Mouse (Mus musculus) liver, postnatal 0 days (tissue): ENCODE results near the gene Gtpbp8. TPM values are rescaled to one million over a fixed set of nuclear protein-coding genes. Genes with fewer than 3 reads are reported as not detected.

Experiments
- ATAC-seq: fragments of 200-750 bp; cut with Nextera tagmentation; 2 replicates; pipeline ENCODE4 v1.8.0; 2017; ENCODE audit warnings: mild to moderate bottlenecking, moderate library complexity
- DNase-seq: peaks from one replicate; pipeline ENCODE4 v3.0.0-alpha.2; 2016
- H3K27ac ChIP-seq: fragments of 300-500 bp; sonication (generic); 2 replicates; pipeline ENCODE4 v1.5.1; 2014; ENCODE audit warnings: antibody characterized with exemption, moderate library complexity, mild to moderate bottlenecking, low read depth
- H3K27me3 ChIP-seq: fragments of 300-500 bp; sonication (generic); 2 replicates; pipeline ENCODE4 v1.6.1; 2014; ENCODE audit warnings: low read length, control low read depth, mixed read lengths; ENCODE audit not compliant: insufficient read depth
- H3K36me3 ChIP-seq: fragments of 300-500 bp; sonication (generic); replicated peaks from 2 replicates; pipeline ENCODE4 v1.6.1; 2014; ENCODE audit warnings: mild to moderate bottlenecking, control low read depth, low read length, moderate library complexity, mixed read lengths; ENCODE audit not compliant: insufficient read depth
- H3K4me1 ChIP-seq: fragments of 300-500 bp; sonication (generic); 2 replicates; pipeline ENCODE4 v1.6.1; 2014; ENCODE audit warnings: antibody characterized with exemption, mild to moderate bottlenecking, control low read depth; ENCODE audit not compliant: insufficient read depth
- H3K4me2 ChIP-seq: fragments of 300-500 bp; sonication (generic); 2 replicates; pipeline ENCODE4 v1.6.1; 2014; ENCODE audit warnings: low read depth, mild to moderate bottlenecking, low read length, moderate library complexity, mixed read lengths
- H3K4me3 ChIP-seq: fragments of 300-500 bp; sonication (generic); 2 replicates; pipeline ENCODE4 v1.5.1; 2014; ENCODE audit warnings: low read depth, low read length
- H3K9ac ChIP-seq: fragments of 300-500 bp; sonication (generic); replicated peaks from 2 replicates; pipeline ENCODE4 v1.6.1; 2014; ENCODE audit warnings: mild to moderate bottlenecking, moderate library complexity
- H3K9me3 ChIP-seq: fragments of 300-500 bp; sonication (generic); 2 replicates; pipeline ENCODE4 v1.6.1; 2016; ENCODE audit warnings: mild to moderate bottlenecking, control low read depth, low read length, mixed read lengths
- CTCF ChIP-seq: sonication (generic); IDR thresholded peaks from 2 replicates; pipeline ENCODE4 v1.5.1; 2016; ENCODE audit warnings: antibody characterized with exemption, low read depth
- EP300 ChIP-seq: IDR thresholded peaks from 2 replicates; pipeline ENCODE4 v1.6.1; 2016; ENCODE audit warnings: antibody characterized with exemption, low read depth, mild to moderate bottlenecking
- WGBS: fragments of 180-500 bp; shearing (Covaris S2); extraction: QIAGEN DNeasy Blood & Tissue Kit; methylation state at CpG from one replicate; pipeline ENCODE4 v1.1.7; 2014; ENCODE audit not compliant: insufficient replicate concordance; 5-methylcytosine and 5-hydroxymethylcytosine counted together
- polyA plus RNA-seq: library from polyadenylated mRNA; unstranded; fragments of >200 nt; fragmentation: Nextera tagmentation; extraction: Ambion mirVana; gene quantifications from 2 replicates; pipeline ENCODE4 v1.2.1, GENCODE M21; 2015

The Gtpbp8 gene
- 18.3 and 18.4 TPM in 2 replicates for polyA plus RNA-seq

- peak; percentile 85 for DNase-seq
- Histone ChIP-seq H3K27ac (peak within 1 kb of the TSS; percentile 95), H3K9ac (peak within 1 kb of the TSS; percentile 88), H3K9me3 (no peaks in the 10 kb centered on the region), H3K27me3 (no peaks in the 10 kb centered on the region), H3K4me3 (peak within 1 kb of the TSS; percentile 91), H3K4me2 (peak within 1 kb of the TSS; percentile 94), H3K4me1 (peaks cover 9% of the 10 kb centered on the region; the same call in 1 of the 2 replicates), H3K36me3 (peaks cover 9% of the 10 kb centered on the region)
- TF ChIP-seq EP300 (no peak), CTCF (no peak)
- peak; percentile 94 for ATAC-seq
- WGBS, result under 1% methylated on average over 47 of the region's 47 CpGs
Measured at GRCm38 (mm10) chr16:44745866-44746562, at the start of gene Gtpbp8. Gene Gtpbp8, minus strand, starts transcription at chr16:44746363.

GRCm38 (mm10) chr16:44794416-44794815 lies 48.3 kb upstream of the Gtpbp8 start:
- Histone ChIP-seq H3K27me3 (no peaks in the 10 kb centered on the region), H3K27ac (no peak overlapping the region), H3K4me3 (no peak overlapping the region), H3K9ac (no peak overlapping the region), H3K9me3 (no peaks in the 10 kb centered on the region), H3K4me1 (no peaks in the 10 kb centered on the region), H3K36me3 (no peaks in the 10 kb centered on the region), H3K4me2 (no peak overlapping the region)
- no peak for ATAC-seq
- no peak for DNase-seq
- no peak for TF ChIP-seq EP300
- no peak for TF ChIP-seq CTCF

GRCm38 (mm10) chr16:44786934-44787333 lies 40.8 kb upstream of the Gtpbp8 start:
- DNase-seq (no peak), ATAC-seq (no peak)
- H3K9ac ChIP-seq, result no peak overlapping the region
- H3K27ac ChIP-seq, result no peak overlapping the region
- 64% methylated on average over 1 of the region's 1 CpGs for WGBS
- no peaks in the 10 kb centered on the region for H3K9me3 ChIP-seq
- H3K36me3 ChIP-seq, result no peaks in the 10 kb centered on the region
- H3K4me2 ChIP-seq, result no peak overlapping the region
- no peaks in the 10 kb centered on the region for H3K4me1 ChIP-seq
- TF ChIP-seq EP300, result no peak
- TF ChIP-seq CTCF, result no peak
- H3K27me3 ChIP-seq, result no peaks in the 10 kb centered on the region
- no peak overlapping the region for H3K4me3 ChIP-seq

GRCm38 (mm10) chr16:44780751-44781150 lies 34.6 kb upstream of the Gtpbp8 start:
- Histone ChIP-seq H3K27me3 (no peaks in the 10 kb centered on the region), H3K4me1 (no peaks in the 10 kb centered on the region), H3K36me3 (no peaks in the 10 kb centered on the region), H3K4me2 (no peak overlapping the region), H3K9ac (no peak overlapping the region), H3K9me3 (no peaks in the 10 kb centered on the region), H3K4me3 (no peak overlapping the region), H3K27ac (no peak overlapping the region)
- peak; percentile 42 for TF ChIP-seq CTCF
- no peak for TF ChIP-seq EP300
- ATAC-seq (no peak), DNase-seq (no peak)
- 70% methylated on average over 4 of the region's 4 CpGs for WGBS

- no peaks in the 10 kb centered on the region for H3K36me3 ChIP-seq
- no peaks in the 10 kb centered on the region for H3K9me3 ChIP-seq
- H3K27me3 ChIP-seq, result no peaks in the 10 kb centered on the region
- no peaks in the 10 kb centered on the region for H3K4me1 ChIP-seq
- H3K4me3 ChIP-seq, result no peak overlapping the region
- 66% methylated on average over 5 of the region's 5 CpGs for WGBS
- no peak overlapping the region for H3K9ac ChIP-seq
- TF ChIP-seq EP300, result no peak
- TF ChIP-seq CTCF, result no peak
- no peak for ATAC-seq
- DNase-seq, result no peak
- 0 out of 2 replicates have a peak overlapping the region, but pooled peaks have one; percentile 60 for H3K4me2 ChIP-seq
- H3K27ac ChIP-seq, result no peak overlapping the region
Measured at GRCm38 (mm10) chr16:44779494-44779893, 33.3 kb upstream of the Gtpbp8 start.

GRCm38 (mm10) chr16:44778538-44779147 lies 32.5 kb upstream of the Gtpbp8 start:
- Histone ChIP-seq H3K36me3 (no peaks in the 10 kb centered on the region), H3K9ac (no peak overlapping the region), H3K4me3 (peak overlapping the region; percentile 23), H3K27ac (peak overlapping the region; percentile 19), H3K27me3 (no peaks in the 10 kb centered on the region), H3K9me3 (no peaks in the 10 kb centered on the region), H3K4me1 (0 out of 2 replicates have a peak, but pooled peaks cover 3% of the 10 kb centered on the region), H3K4me2 (peak overlapping the region; percentile 60)
- ATAC-seq, result peak; percentile 77
- 30% methylated on average over 17 of the region's 17 CpGs for WGBS
- peak; percentile 41 for DNase-seq
- TF ChIP-seq CTCF, result no peak
- peak; percentile 65 for TF ChIP-seq EP300
